Mouse (Mus musculus) small intestine, adult 2 months (tissue): ENCODE data around the gene Npr1. TPM values are rescaled to one million over a fixed set of nuclear protein-coding genes. Genes with fewer than 3 reads are reported as not detected.

Source experiments
- H3K27ac ChIP-seq: fragments of 200-500 bp; 2 replicates; pipeline ENCODE4 v1.5.1; 2012; ENCODE audit warnings: low read depth, low read length, control low read depth, inconsistent platforms; ENCODE audit not compliant: insufficient read depth
- H3K27me3 ChIP-seq: fragments of 200-500 bp; 2 replicates; pipeline ENCODE4 v1.6.1; 2012; ENCODE audit warnings: mild to moderate bottlenecking, moderate library complexity, low read length, inconsistent platforms; ENCODE audit not compliant: control insufficient read depth, insufficient read depth
- H3K36me3 ChIP-seq: fragments of 200-500 bp; 2 replicates; pipeline ENCODE4 v1.6.1; 2012; ENCODE audit warnings: mild to moderate bottlenecking, low read length, control low read depth, inconsistent platforms; ENCODE audit not compliant: control insufficient read depth, insufficient read depth
- H3K4me1 ChIP-seq: fragments of 200-500 bp; 2 replicates; pipeline ENCODE4 v1.6.1; 2012; ENCODE audit warnings: low read length, inconsistent platforms, mixed read lengths; ENCODE audit not compliant: control insufficient read depth, insufficient read depth, insufficient read length
- H3K4me3 ChIP-seq: fragments of 200-500 bp; 2 replicates; pipeline ENCODE4 v1.5.1; 2012; ENCODE audit warnings: low read depth, mild to moderate bottlenecking, control low read depth, inconsistent platforms, low read length, moderate library complexity
- CTCF ChIP-seq: fragments of 200-500 bp; IDR thresholded peaks from 2 replicates; pipeline ENCODE4 v1.5.1; 2012; ENCODE audit warnings: low read depth, mild to moderate bottlenecking, control low read depth, inconsistent platforms, low read length, moderate library complexity, mixed read lengths; ENCODE audit not compliant: insufficient replicate concordance, insufficient read length; ENCODE audit errors: extremely low read depth
- POLR2A ChIP-seq: fragments of 200-500 bp; IDR thresholded peaks from 2 replicates; pipeline ENCODE4 v1.6.1; 2012; ENCODE audit warnings: low read depth, mild to moderate bottlenecking, control low read depth, inconsistent platforms, low read length, moderate library complexity
- WGBS: fragments of 180-500 bp; shearing (Covaris S2); methylation state at CpG from one replicate; pipeline ENCODE4 v1.1.7; 2018; 5-methylcytosine and 5-hydroxymethylcytosine counted together
- polyA plus RNA-seq: library from polyadenylated mRNA; depleted of rRNA; stranded (reverse); fragments of >200 nt; gene quantifications from 2 replicates; pipeline ENCODE4 v1.2.3, GENCODE M21; 2012

The Npr1 gene
- polyA plus RNA-seq, 1 experiment: 5.9 TPM

- TF ChIP-seq CTCF (no peak), POLR2A (no peak)
- Histone ChIP-seq H3K27me3 (no peaks in the 10 kb centered on the region), H3K4me3 (no peak overlapping the region), H3K4me1 (no peaks in the 10 kb centered on the region), H3K36me3 (peaks cover 39% of the 10 kb centered on the region), H3K27ac (no peak overlapping the region)
Measured at GRCm38 (mm10) chr3:90423549-90423948, 42.1 kb downstream of the Npr1 start.

DNA sequence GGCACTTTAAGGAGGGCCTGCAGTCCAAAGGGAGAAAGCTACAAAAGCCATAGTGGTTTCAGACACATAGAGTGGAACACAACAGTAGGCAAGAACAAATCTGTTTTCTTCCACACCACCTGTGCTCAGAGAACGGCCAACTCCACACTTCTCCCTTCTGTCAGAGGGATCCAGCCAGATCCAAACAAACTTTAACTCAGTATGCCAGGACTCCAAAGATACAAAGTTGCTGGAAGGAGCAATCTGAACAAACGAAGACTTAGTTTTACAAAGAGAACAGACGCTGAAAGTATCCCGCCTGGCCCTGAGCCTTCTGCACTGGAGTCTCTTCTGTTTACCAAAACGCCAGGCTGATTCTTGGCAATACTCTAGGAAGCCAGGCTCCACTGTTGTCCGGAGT is 45.0 kb downstream of the Npr1 start:
- Histone ChIP-seq H3K4me1 (no peaks in the 10 kb centered on the region), H3K4me3 (no peak overlapping the region), H3K27ac (no peak overlapping the region), H3K36me3 (peaks cover 55% of the 10 kb centered on the region), H3K27me3 (no peaks in the 10 kb centered on the region)
- WGBS: 78% methylated on average over 6 of the region's 6 CpGs
- TF ChIP-seq CTCF (no peak), POLR2A (no peak)

GRCm38 (mm10) chr3:90413011-90413396 is 52.7 kb downstream of the Npr1 start:
- peaks cover 60% of the 10 kb centered on the region for H3K36me3 ChIP-seq
- WGBS: 87% methylated on average over 3 of the region's 3 CpGs

DNA sequence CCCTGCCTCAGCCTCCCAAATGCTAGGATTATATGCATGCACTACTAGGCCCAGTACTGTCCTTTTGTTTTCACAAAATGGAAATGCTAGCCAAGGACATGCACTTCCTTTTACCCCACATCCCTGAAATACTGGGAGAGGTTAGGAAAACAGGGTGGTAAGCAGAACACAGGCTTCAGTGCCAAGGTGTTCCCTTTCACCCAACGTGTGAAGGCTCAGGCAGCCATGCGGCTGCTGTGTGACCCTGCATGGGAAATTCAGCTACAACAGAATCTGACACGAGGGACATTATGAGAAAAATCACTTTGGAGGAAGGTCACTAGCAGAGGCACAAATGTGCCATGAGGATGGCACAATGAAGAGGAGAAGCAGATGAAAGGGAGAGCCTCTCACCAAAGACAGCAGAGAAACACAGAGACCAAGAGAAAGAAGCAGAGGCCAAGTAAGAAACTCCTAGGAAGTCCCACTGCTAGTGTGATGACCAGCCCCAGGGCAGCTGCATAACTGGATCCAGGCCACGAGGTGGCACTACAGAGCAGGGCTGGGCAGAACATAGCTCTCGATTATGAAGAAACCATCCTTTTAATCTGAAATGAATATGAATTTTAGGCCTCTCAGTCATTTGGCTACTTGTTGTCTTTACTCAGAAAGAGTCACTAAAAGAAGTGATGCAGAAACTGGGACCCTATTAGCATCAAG is 53.2 kb downstream of the Npr1 start:
- no peaks in the 10 kb centered on the region for H3K27me3 ChIP-seq
- H3K36me3 ChIP-seq: peaks cover 60% of the 10 kb centered on the region
- no peak overlapping the region for H3K4me3 ChIP-seq
- TF ChIP-seq POLR2A (no peak), CTCF (peak; percentile 92; the same call in 1 of the 2 replicates)
- no peak overlapping the region for H3K27ac ChIP-seq
- no peaks in the 10 kb centered on the region for H3K4me1 ChIP-seq
- WGBS: 48% methylated on average over 5 of the region's 5 CpGs

More at GRCm38 (mm10) chr3:90413011-90413396, 52.7 kb downstream of the Npr1 start:
- H3K4me1 ChIP-seq: no peaks in the 10 kb centered on the region
- H3K27ac ChIP-seq: no peak overlapping the region
- H3K4me3 ChIP-seq: no peak overlapping the region
- no peak for TF ChIP-seq CTCF
- no peak for TF ChIP-seq POLR2A
- no peaks in the 10 kb centered on the region for H3K27me3 ChIP-seq

DNA sequence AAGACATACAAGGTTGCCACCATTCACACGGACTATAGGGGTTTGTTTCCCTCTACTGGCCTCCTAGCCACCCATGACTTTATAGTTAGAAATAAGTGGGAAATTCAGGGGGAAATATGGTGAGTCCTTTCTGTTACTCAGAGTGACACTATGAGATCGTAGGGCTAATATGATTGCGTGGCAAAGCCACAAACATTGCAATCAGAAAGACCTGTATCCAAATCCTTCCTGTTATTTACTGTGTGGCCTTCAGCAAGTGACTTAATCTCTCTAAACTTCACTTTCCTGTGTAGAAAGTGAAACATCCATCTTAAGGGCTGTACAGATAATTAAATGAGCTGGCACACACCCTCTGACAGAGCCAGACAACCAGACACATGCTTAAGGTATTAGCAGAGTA is 56.9 kb downstream of the Npr1 start:
- WGBS: 82% methylated on average over 3 of the region's 3 CpGs

GRCm38 (mm10) chr3:90406414-90406813 is 59.3 kb downstream of the Npr1 start:
- Histone ChIP-seq H3K4me3 (no peak overlapping the region), H3K27ac (no peak overlapping the region), H3K4me1 (no peaks in the 10 kb centered on the region), H3K27me3 (no peaks in the 10 kb centered on the region), H3K36me3 (peaks cover 84% of the 10 kb centered on the region)
- 95% methylated on average over 5 of the region's 5 CpGs for WGBS
- no peak for TF ChIP-seq POLR2A
- TF ChIP-seq CTCF: no peak

More for the DNA sequence above, 56.9 kb downstream of the Npr1 start:
- TF ChIP-seq CTCF (no peak), POLR2A (no peak)
- no peak overlapping the region for H3K27ac ChIP-seq
- H3K27me3 ChIP-seq: no peaks in the 10 kb centered on the region
- no peak overlapping the region for H3K4me3 ChIP-seq
- peaks cover 68% of the 10 kb centered on the region for H3K36me3 ChIP-seq
- no peaks in the 10 kb centered on the region for H3K4me1 ChIP-seq

DNA sequence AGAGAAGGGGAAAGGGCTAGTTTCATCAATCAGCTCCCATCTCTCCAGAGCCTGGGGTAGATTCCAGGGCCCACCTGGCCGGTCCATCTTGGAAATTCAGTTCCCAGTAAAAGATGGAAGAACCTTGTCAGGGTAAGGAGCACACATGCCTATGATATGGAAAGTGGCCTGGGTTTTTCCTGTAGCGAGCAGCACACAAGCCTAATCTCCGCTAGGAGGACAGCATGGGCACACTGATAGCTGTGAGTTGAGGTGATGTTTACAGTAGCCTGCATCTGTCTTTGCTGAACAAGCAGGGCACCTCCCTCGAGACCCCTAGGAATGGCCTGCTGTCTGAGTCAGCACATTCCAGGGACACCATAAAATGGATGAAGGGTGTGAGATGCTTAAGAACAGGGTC is 61.1 kb downstream of the Npr1 start:
- no peak overlapping the region for H3K27ac ChIP-seq
- no peak overlapping the region for H3K4me3 ChIP-seq
- H3K27me3 ChIP-seq: no peaks in the 10 kb centered on the region
- no peaks in the 10 kb centered on the region for H3K4me1 ChIP-seq
- TF ChIP-seq POLR2A: no peak
- no peak for TF ChIP-seq CTCF
- 83% methylated on average over 4 of the region's 4 CpGs for WGBS
- H3K36me3 ChIP-seq: peaks cover 88% of the 10 kb centered on the region
